Mouse (Mus musculus): ENCODE results near the gene Zfp385c.

DNA sequence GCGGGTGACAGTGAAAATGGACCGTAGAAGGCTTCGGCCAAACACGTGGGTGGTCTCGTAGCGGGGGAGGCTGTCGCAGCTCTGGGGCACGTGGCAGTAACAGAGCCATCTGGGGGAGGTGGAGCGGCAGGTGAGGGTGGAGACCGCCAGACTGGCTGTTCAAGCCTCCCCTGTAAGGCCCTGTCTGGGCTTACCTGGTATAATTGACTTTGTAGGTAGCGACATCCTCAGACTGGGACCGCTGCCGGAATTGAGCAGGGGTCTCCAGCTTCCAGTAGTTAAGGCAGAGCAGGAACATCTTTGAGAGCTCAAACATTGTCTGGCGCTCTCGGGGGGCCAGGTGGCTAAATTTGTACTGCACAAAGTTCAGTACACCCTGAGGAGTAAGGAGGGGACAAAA is 18.3 kb upstream of the Zfp385c start:
- TF ChIP-seq CTCF (IDR thresholded peaks at IDR 0.05; ENCODE audit: borderline replicate concordance, control insufficient read depth, extremely low read depth, insufficient read depth, low read length, poor library complexity) (no peak), POLR2A (IDR thresholded peaks at IDR 0.05; ENCODE audit: control insufficient read depth, extremely low read depth, insufficient read depth, low read length, poor library complexity) (no peak)
